7 mouse cellular contexts compared by ENCODE assay signal in genomic region chr17:49530215-49530614, GRCm38 (mm10). TPM values are rescaled to one million over a fixed set of nuclear protein-coding genes. Genes with fewer than 3 reads are reported as not detected.
DNase-seq lines count a peak whose midpoint lies in the region; ATAC-seq and TF ChIP-seq lines count a peak whose summit lies in the region.

No protein-coding gene starts in this region.

- TF ChIP-seq EP300 in MEL (IDR thresholded peaks at IDR 0.05; ENCODE audit: low read depth in 1 of 2, low read length in 2 of 2) = no peak
- no peak for TF ChIP-seq EP300 in liver, postnatal 0 days (IDR thresholded peaks at IDR 0.05; ENCODE audit: low read depth)

- WGBS in embryonic facial prominence, embryonic 14.5 days = 21% methylated on average over 3 of the region's 3 CpGs
- WGBS in liver, postnatal 0 days (ENCODE audit: insufficient replicate concordance) = 26% methylated on average over 3 of the region's 3 CpGs

- no peak for TF ChIP-seq POLR2A in MEL (IDR thresholded peaks at IDR 0.05; ENCODE audit: control insufficient read depth in 1 of 2, insufficient read depth in 1 of 2, low read depth in 1 of 2, low read length in 2 of 2, poor library complexity in 1 of 2)

- H3K4me3 ChIP-seq in MEL (ENCODE audit: control insufficient read depth in 1 of 2, insufficient read depth in 1 of 2, low read depth in 2 of 2, low read length in 2 of 2) = no peak overlapping the region
- H3K4me3 ChIP-seq in embryonic facial prominence, embryonic 14.5 days (ENCODE audit: low read depth, low read length) = no peak overlapping the region
- H3K4me3 ChIP-seq in liver, postnatal 0 days (ENCODE audit: low read depth, low read length) = no peak overlapping the region

- no peak overlapping the region for H3K27ac ChIP-seq in MEL (ENCODE audit: control insufficient read depth, low read depth, low read length)
- H3K27ac ChIP-seq in embryonic facial prominence, embryonic 14.5 days (replicated peaks; ENCODE audit: low read depth, low read length) = no peak overlapping the region
- H3K27ac ChIP-seq in liver, postnatal 0 days (ENCODE audit: low read depth) = no peak overlapping the region

- peak; percentile 21 for TF ChIP-seq RAD21 in MEL (IDR thresholded peaks at IDR 0.05; ENCODE audit: low read depth, low read length)

- peak; percentile 53 for DNase-seq in left cerebral cortex, postnatal 4 days
- DNase-seq in left cerebral cortex, postnatal 36 days (ENCODE audit: low spot score in 2 of 2) = no peak
- peak; percentile 35 for DNase-seq in MEL (ENCODE audit: low read depth, low spot score)
- peak; percentile 34 for DNase-seq in adrenal gland, postnatal 25 days
- peak; percentile 42 for DNase-seq in embryonic facial prominence, embryonic 14.5 days (ENCODE audit: low spot score)
- peak; percentile 46 for DNase-seq in liver, postnatal 0 days
- peak; percentile 23 for DNase-seq in thymus, postnatal 25 days

- H3K9me3 ChIP-seq in MEL (replicated peaks; ENCODE audit: insufficient read depth, low read length) = no peaks in the 10 kb centered on the region
- no peaks in the 10 kb centered on the region for H3K9me3 ChIP-seq in embryonic facial prominence, embryonic 14.5 days (ENCODE audit: control insufficient read depth, low read length)
- H3K9me3 ChIP-seq in liver, postnatal 0 days (ENCODE audit: low read length) = no peaks in the 10 kb centered on the region

- H3K4me2 ChIP-seq in embryonic facial prominence, embryonic 14.5 days (ENCODE audit: low read depth, low read length) = no peak overlapping the region
- H3K4me2 ChIP-seq in liver, postnatal 0 days (ENCODE audit: low read depth, low read length) = no peak overlapping the region

- no peak for ATAC-seq in embryonic facial prominence, embryonic 14.5 days (ENCODE audit: low read depth)
- no peak for ATAC-seq in liver, postnatal 0 days

- no peaks in the 10 kb centered on the region for H3K4me1 ChIP-seq in MEL (ENCODE audit: control insufficient read depth in 1 of 2, insufficient read depth in 2 of 2, low read length in 2 of 2)
- no peaks in the 10 kb centered on the region for H3K4me1 ChIP-seq in embryonic facial prominence, embryonic 14.5 days (ENCODE audit: control insufficient read depth, insufficient read depth, low read length)
- H3K4me1 ChIP-seq in liver, postnatal 0 days (ENCODE audit: insufficient read depth) = no peaks in the 10 kb centered on the region

- intact Hi-C loops in left cerebral cortex, postnatal 4 days (cut with DNase I) = no loop called here
- intact Hi-C loops in left cerebral cortex, postnatal 36 days (cut with DNase I) = no loop called here

- H3K36me3 ChIP-seq in MEL (ENCODE audit: control insufficient read depth in 1 of 2, insufficient read depth in 2 of 2, low read length in 2 of 2) = no peaks in the 10 kb centered on the region
- peaks cover 23% of the 10 kb centered on the region; the same call in 1 of the 2 replicates for H3K36me3 ChIP-seq in embryonic facial prominence, embryonic 14.5 days (ENCODE audit: control insufficient read depth, insufficient read depth, low read length)
- H3K36me3 ChIP-seq in liver, postnatal 0 days (replicated peaks; ENCODE audit: insufficient read depth, low read length) = no peaks in the 10 kb centered on the region

- no peak overlapping the region for H3K9ac ChIP-seq in MEL (ENCODE audit: control insufficient read depth, low read depth, low read length, poor library complexity, severe bottlenecking)
- H3K9ac ChIP-seq in embryonic facial prominence, embryonic 14.5 days (ENCODE audit: low read depth, low read length) = no peak overlapping the region
- H3K9ac ChIP-seq in liver, postnatal 0 days (replicated peaks) = no peak overlapping the region

- no peaks in the 10 kb centered on the region for H3K27me3 ChIP-seq in MEL (ENCODE audit: control insufficient read depth in 1 of 2, insufficient read depth in 2 of 2, low read length in 2 of 2)
- H3K27me3 ChIP-seq in embryonic facial prominence, embryonic 14.5 days (replicated peaks; ENCODE audit: control insufficient read depth, insufficient read depth, low read length) = no peaks in the 10 kb centered on the region
- H3K27me3 ChIP-seq in liver, postnatal 0 days (ENCODE audit: insufficient read depth, low read length) = no peaks in the 10 kb centered on the region

- H3K79me2 ChIP-seq in MEL (ENCODE audit: control insufficient read depth, insufficient read depth, low read length, poor library complexity) = no peaks in the 10 kb centered on the region

- TF ChIP-seq CTCF in MEL (IDR thresholded peaks at IDR 0.05 in 2 of 3, conservative IDR thresholded peaks at IDR 0.05 in 1 of 3; ENCODE audit: control insufficient read depth in 1 of 3, insufficient read depth in 1 of 3, low read depth in 2 of 3, low read length in 3 of 3, poor library complexity in 1 of 3, severe bottlenecking in 1 of 3) = peak; percentile 27 to 51 (median 40); a peak in 5 of 6 replicates
- TF ChIP-seq CTCF in liver, postnatal 0 days (IDR thresholded peaks at IDR 0.05; ENCODE audit: low read depth) = peak; percentile 64

TF ChIP-seq in MEL, 35 proteins besides CTCF, POLR2A, EP300 and RAD21:
- TF ChIP-seq SMC3 (IDR thresholded peaks at IDR 0.05; ENCODE audit: low read depth, low read length) (peak; percentile 27), POLR2AphosphoS2 (IDR thresholded peaks at IDR 0.05; ENCODE audit: low read length) (no peak)

RNA-seq across cellular contexts. Expression of gene Daam2, which starts 33.9 kb away (rescaled TPM):
- 10 to 100 TPM; 14.0 to 15.8 TPM for total RNA-seq in left cerebral cortex, postnatal 4 days (2021)
- total RNA-seq in left cerebral cortex, postnatal 36 days (2021) = 10 to 100 TPM; 47.0 to 57.3 TPM
- 0.04 TPM in 1 of 2 replicates, not detected in the other for total RNA-seq in MEL (2012; rRNA removed)
- under 1 TPM in 1 of 2 experiments, not detected in 1; 0.28 TPM for polyA plus RNA-seq in MEL (2012; ENCODE audit: insufficient read depth in 1 of 2, insufficient read length in 2 of 2, low read depth in 1 of 2, low replicate concordance in 2 of 2, missing spikeins in 1 of 2)
- total RNA-seq in adrenal gland, postnatal 25 days (2021) = 25.6 and 31.0 TPM in 2 replicates
- 8.0 and 8.6 TPM in 2 replicates for polyA plus RNA-seq in embryonic facial prominence, embryonic 14.5 days (2014; fragmentation: Nextera tagmentation; extraction: Ambion mirVana)
- polyA plus RNA-seq in liver, postnatal 0 days (2015; fragmentation: Nextera tagmentation; extraction: Ambion mirVana) = 0.20 and 0.23 TPM in 2 replicates

Comparison
In these comparisons a context has a peak if more than half of its experiments do, and no peak if none do; other contexts are left out.
1. DNase-seq: peak in left cerebral cortex, postnatal 4 days (single experiment), MEL (single experiment), adrenal gland, postnatal 25 days (single experiment), embryonic facial prominence, embryonic 14.5 days (single experiment), liver, postnatal 0 days (single experiment) and thymus, postnatal 25 days (single experiment); none in left cerebral cortex, postnatal 36 days (0 of 2).
2. RNA of gene Daam2, which starts 33.9 kb away (total RNA-seq): 47.0 to 57.3 TPM in left cerebral cortex, postnatal 36 days, 25.6 to 31.0 TPM in adrenal gland, postnatal 25 days and 14.0 to 15.8 TPM in left cerebral cortex, postnatal 4 days; 0.04 TPM in MEL; every median in the first group is over 10 times any median in the second.